Mouse (Mus musculus): Measurements from ENCODE around the gene Trim3.

DNA sequence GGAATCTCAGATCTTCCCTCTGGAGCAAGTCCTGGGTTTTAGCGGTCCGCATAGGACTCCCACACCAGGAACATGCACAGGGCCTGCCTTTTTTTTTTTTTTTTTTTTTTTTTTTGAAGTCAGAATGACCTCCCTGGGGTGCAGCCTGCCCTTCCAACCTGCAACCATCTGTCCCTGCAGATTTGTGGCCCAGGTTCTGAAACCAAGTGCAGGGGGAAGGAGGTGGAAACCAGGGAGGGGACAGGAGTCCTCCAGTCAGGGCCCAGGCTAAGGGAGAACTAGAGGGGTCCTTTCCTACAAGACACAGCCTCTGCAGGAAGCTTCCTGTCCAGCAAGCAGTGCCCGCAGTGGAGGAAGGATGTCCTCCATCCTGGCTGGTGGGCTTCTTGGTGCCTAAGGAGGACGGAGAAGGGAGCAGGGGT lies 809 bp downstream of the Trim3 start:
- TF ChIP-seq CTCF (IDR thresholded peaks at IDR 0.05; ENCODE audit: low read depth) (no peak), EP300 (optimal IDR thresholded peaks at IDR 0.05) (no peak)

All from stomach, postnatal 0 days (tissue).